In genomic region chr6:137125433-137125832, GRCm38 (mm10) we compare ENCODE assay signal across 14 mouse cellular contexts. TPM values are rescaled to one million over a fixed set of nuclear protein-coding genes. Genes with fewer than 3 reads are reported as not detected.
DNase-seq lines count a peak whose midpoint lies in the region; ATAC-seq and TF ChIP-seq lines count a peak whose summit lies in the region.
"Had no signal": no experiment of that assay in that cellular context is flagged by ENCODE, and none has a peak within 500 bp of the region (broad histone marks: within the 10 kb centered on the region; RNA-seq: fewer than 3 reads in every experiment).

No protein-coding gene starts in this region.

- H3K4me2 ChIP-seq in forebrain, postnatal 0 days (ENCODE audit: low read depth): no peak overlapping the region
- no peak overlapping the region for H3K4me2 ChIP-seq in forebrain, embryonic 13.5 days
- no peak overlapping the region for H3K4me2 ChIP-seq in lung, postnatal 0 days (replicated peaks; ENCODE audit: low read depth, low read length)
- H3K4me2 ChIP-seq: heart, embryonic 11.5 days; hindbrain, embryonic 15.5 days; liver, embryonic 15.5 days had no signal

- no peak overlapping the region for H3K4me3 ChIP-seq in forebrain, postnatal 0 days (ENCODE audit: low read depth, low read length)
- no peak overlapping the region for H3K4me3 ChIP-seq in forebrain, embryonic 13.5 days
- H3K4me3 ChIP-seq in lung, postnatal 0 days (ENCODE audit: low read depth, low read length): no peak overlapping the region
- H3K4me3 ChIP-seq: hindbrain, embryonic 15.5 days; liver, embryonic 15.5 days had no signal

- no peaks in the 10 kb centered on the region for H3K27me3 ChIP-seq in forebrain, postnatal 0 days (ENCODE audit: insufficient read depth, low read length)
- no peaks in the 10 kb centered on the region for H3K27me3 ChIP-seq in forebrain, embryonic 13.5 days
- no peaks in the 10 kb centered on the region for H3K27me3 ChIP-seq in lung, postnatal 0 days (replicated peaks; ENCODE audit: insufficient read depth, low read length)
- H3K27me3 ChIP-seq: hindbrain, embryonic 15.5 days; liver, embryonic 15.5 days had no signal

- DNase-seq in forebrain, postnatal 0 days: peak; percentile 58
- peak; percentile 35 for DNase-seq in lung, postnatal 0 days (ENCODE audit: low spot score)
- DNase-seq in lung, postnatal 4 days: no peak
- peak; percentile 28 to 39 for DNase-seq in frontal cortex, postnatal 36 days (ENCODE audit: low spot score in 2 of 2)
- DNase-seq in MN1 (ENCODE audit: low spot score): no peak
- DNase-seq in thymus, postnatal 25 days: no peak
- DNase-seq in urinary bladder, postnatal 10 days (ENCODE audit: low spot score): no peak
- DNase-seq: cerebellum, postnatal 25 days; thymus, adult 18-20 months had no signal

- no peak for TF ChIP-seq EP300 in lung, postnatal 0 days (IDR thresholded peaks at IDR 0.05)

- H3K9ac ChIP-seq in forebrain, postnatal 0 days: no peak overlapping the region
- no peak overlapping the region for H3K9ac ChIP-seq in forebrain, embryonic 13.5 days
- no peak overlapping the region for H3K9ac ChIP-seq in lung, postnatal 0 days (replicated peaks; ENCODE audit: low read depth)
- H3K9ac ChIP-seq: hindbrain, embryonic 15.5 days; liver, embryonic 15.5 days had no signal

- peak; percentile 76 for ATAC-seq in forebrain, postnatal 0 days
- ATAC-seq in forebrain, embryonic 13.5 days: no peak
- no peak for ATAC-seq in lung, postnatal 0 days

- WGBS in forebrain, postnatal 0 days: 69% methylated on average over 9 of the region's 9 CpGs
- WGBS in forebrain, embryonic 13.5 days: 88% methylated on average over 9 of the region's 9 CpGs
- WGBS in lung, postnatal 0 days: 59% methylated on average over 9 of the region's 9 CpGs

- no peaks in the 10 kb centered on the region for H3K36me3 ChIP-seq in forebrain, postnatal 0 days (ENCODE audit: insufficient read depth)
- no peaks in the 10 kb centered on the region for H3K36me3 ChIP-seq in forebrain, embryonic 13.5 days (ENCODE audit: poor library complexity, severe bottlenecking)
- no peaks in the 10 kb centered on the region for H3K36me3 ChIP-seq in lung, postnatal 0 days (ENCODE audit: insufficient read depth, low read length)
- H3K36me3 ChIP-seq: hindbrain, embryonic 15.5 days; liver, embryonic 15.5 days had no signal

- no peaks in the 10 kb centered on the region for H3K9me3 ChIP-seq in forebrain, postnatal 0 days (ENCODE audit: low read length)
- H3K9me3 ChIP-seq in forebrain, embryonic 13.5 days (replicated peaks): no peaks in the 10 kb centered on the region
- no peaks in the 10 kb centered on the region for H3K9me3 ChIP-seq in lung, postnatal 0 days (ENCODE audit: low read length)
- H3K9me3 ChIP-seq: hindbrain, embryonic 15.5 days; liver, embryonic 15.5 days had no signal

- TF ChIP-seq CTCF in forebrain, postnatal 0 days (IDR thresholded peaks at IDR 0.05; ENCODE audit: low read depth): no peak
- no peak for TF ChIP-seq CTCF in lung, postnatal 0 days (IDR thresholded peaks at IDR 0.05)

- no peak overlapping the region for H3K27ac ChIP-seq in forebrain, postnatal 0 days (ENCODE audit: low read depth, low read length)
- H3K27ac ChIP-seq in forebrain, embryonic 13.5 days: no peak overlapping the region
- no peak overlapping the region for H3K27ac ChIP-seq in lung, postnatal 0 days (ENCODE audit: low read length)
- H3K27ac ChIP-seq: hindbrain, embryonic 15.5 days; liver, embryonic 15.5 days had no signal

- no peaks in the 10 kb centered on the region for H3K4me1 ChIP-seq in forebrain, postnatal 0 days (ENCODE audit: insufficient read depth)
- H3K4me1 ChIP-seq in forebrain, embryonic 13.5 days: no peaks in the 10 kb centered on the region
- H3K4me1 ChIP-seq in lung, postnatal 0 days (ENCODE audit: insufficient read depth, low read depth, low read length): peaks cover 16% of the 10 kb centered on the region; the same call in 1 of the 2 replicates
- H3K4me1 ChIP-seq: liver, embryonic 15.5 days had no signal

RNA-seq across cellular contexts. Expression of gene Rerg, which starts 44.9 kb away (rescaled TPM):
- 2.6 and 2.8 TPM in 2 replicates for total RNA-seq in forebrain, postnatal 0 days (2014; rRNA removed)
- 8.7 and 12.9 TPM in 2 replicates for polyA plus RNA-seq in forebrain, postnatal 0 days (2015; fragmentation: Nextera tagmentation; extraction: Ambion mirVana)
- polyA plus RNA-seq in forebrain, embryonic 13.5 days (2015; fragmentation: Nextera tagmentation; extraction: Ambion mirVana): 3.4 and 4.1 TPM in 2 replicates
- polyA plus RNA-seq in lung, postnatal 0 days (2015; fragmentation: Nextera tagmentation; extraction: Ambion mirVana): 33.4 and 42.9 TPM in 2 replicates
- total RNA-seq: megakaryocyte, adult 5-6 weeks had no signal

Comparison
In these comparisons a context has a peak if more than half of its experiments do, and no peak if none do; other contexts are left out.
1. DNase-seq: peak in forebrain, postnatal 0 days (single experiment), lung, postnatal 0 days (single experiment) and frontal cortex, postnatal 36 days (2 of 2); none in lung, postnatal 4 days (0 of 2), MN1 (single experiment), thymus, postnatal 25 days (single experiment) and urinary bladder, postnatal 10 days (single experiment).